Mouse (Mus musculus) left cerebral cortex, adult 2 months (tissue): ENCODE results near the gene Tlk1. TPM values are rescaled to one million over a fixed set of nuclear protein-coding genes. Genes with fewer than 3 reads are reported as not detected.
A peak's percentile ranks its signal among the peaks of the same experiment; 100 is the strongest.

ENCODE experiments used
- DNase-seq, 2 experiments: peaks; one replicate each; pipeline ENCODE4 v3.0.0; 2021 to 2022; ENCODE audit warnings: low spot score in 2 of 2, mixed read lengths in 1 of 2; ENCODE audit errors: extremely low spot score in 1 of 2
- H3K27ac ChIP-seq: fragments of 200-600 bp; 2 replicates; pipeline ENCODE4 v1.8.1; 2022
- H3K4me3 ChIP-seq: fragments of 200-600 bp; 2 replicates; pipeline ENCODE4 v1.8.1; 2022
- CTCF ChIP-seq: fragments of 200-600 bp; IDR thresholded peaks from 2 replicates; pipeline ENCODE4 v1.8.1; 2022; ENCODE audit warnings: antibody characterized with exemption, mild to moderate bottlenecking, moderate library complexity
- intact Hi-C: fragments of 180-260 bp; cut with DNase I; formaldehyde crosslinking; loops from one replicate; pipeline ENCODE4 v1.15.1; 2025
- total RNA-seq, 2 experiments: library from RNA; stranded (reverse); gene quantifications; 2 replicates each; pipeline ENCODE4 v1.2.3; 2021

The Tlk1 gene
- total RNA-seq, 2 experiments from 2014 or later, result 81.1 to 83.4 TPM

GRCm38 (mm10) chr2:70708986-70709730 is 116.4 kb downstream of the Tlk1 start:
- H3K4me3 ChIP-seq, result no peak overlapping the region
- no peak overlapping the region for H3K27ac ChIP-seq
- TF ChIP-seq CTCF, result no peak
- no peak for DNase-seq
- intact Hi-C loops, result loop anchor here (10.0 kb wide), 1 partner anchor 536 kb away; no protein-coding TSS in a partner anchor

GRCm38 (mm10) chr2:70702403-70702802 is 123.1 kb downstream of the Tlk1 start:
- intact Hi-C loops, result loop anchor here (10.0 kb wide), 1 partner anchor 542 kb away; no protein-coding TSS in a partner anchor
- Histone ChIP-seq H3K27ac (no peak overlapping the region), H3K4me3 (no peak overlapping the region)
- no peak for DNase-seq
- no peak for TF ChIP-seq CTCF

- intact Hi-C loops, result loop anchor here (10.0 kb wide), 1 partner anchor 543 kb away; no protein-coding TSS in a partner anchor
- DNase-seq, result no peak
- H3K27ac ChIP-seq, result no peak overlapping the region
- no peak overlapping the region for H3K4me3 ChIP-seq
- no peak for TF ChIP-seq CTCF
Observed at GRCm38 (mm10) chr2:70701571-70701970, 124.0 kb downstream of the Tlk1 start.

GRCm38 (mm10) chr2:70700851-70701250 is 124.7 kb downstream of the Tlk1 start:
- intact Hi-C loops, result loop anchor here (10.0 kb wide), 1 partner anchor 544 kb away; no protein-coding TSS in a partner anchor
- TF ChIP-seq CTCF, result no peak

GRCm38 (mm10) chr2:70695712-70696111 is 129.8 kb downstream of the Tlk1 start:
- Histone ChIP-seq H3K4me3 (no peak overlapping the region), H3K27ac (no peak overlapping the region)
- no peak for DNase-seq
- intact Hi-C loops, result no loop called here
- TF ChIP-seq CTCF, result no peak

More at GRCm38 (mm10) chr2:70700851-70701250, 124.7 kb downstream of the Tlk1 start:
- H3K4me3 ChIP-seq, result no peak overlapping the region
- DNase-seq, result no peak
- no peak overlapping the region for H3K27ac ChIP-seq

- Histone ChIP-seq H3K4me3 (no peak overlapping the region), H3K27ac (no peak overlapping the region)
- DNase-seq, result no peak
- intact Hi-C loops, result no loop called here
- TF ChIP-seq CTCF, result no peak
Observed at GRCm38 (mm10) chr2:70690195-70690594, 135.3 kb downstream of the Tlk1 start.

GRCm38 (mm10) chr2:70688454-70689078 is 137.0 kb downstream of the Tlk1 start:
- Histone ChIP-seq H3K4me3 (no peak overlapping the region), H3K27ac (no peak overlapping the region; the same call in 1 of the 2 replicates)
- intact Hi-C loops, result no loop called here
- peak; percentile 24 to 50 for DNase-seq
- TF ChIP-seq CTCF, result no peak

- no peak for DNase-seq
- Histone ChIP-seq H3K27ac (no peak overlapping the region), H3K4me3 (no peak overlapping the region)
- no peak for TF ChIP-seq CTCF
- intact Hi-C loops, result no loop called here
Observed at GRCm38 (mm10) chr2:70682324-70682723, 143.2 kb downstream of the Tlk1 start.

- peak; percentile 58 for TF ChIP-seq CTCF
- no peak overlapping the region for H3K27ac ChIP-seq
- intact Hi-C loops, result no loop called here
- no peak overlapping the region for H3K4me3 ChIP-seq
- DNase-seq, result no peak
Observed at GRCm38 (mm10) chr2:70673445-70674126, 151.9 kb downstream of the Tlk1 start.

GRCm38 (mm10) chr2:70672476-70672875 is 153.1 kb downstream of the Tlk1 start:
- H3K4me3 ChIP-seq, result no peak overlapping the region
- no peak overlapping the region for H3K27ac ChIP-seq
- TF ChIP-seq CTCF, result no peak
- intact Hi-C loops, result no loop called here
- no peak for DNase-seq

- Histone ChIP-seq H3K4me3 (no peak overlapping the region), H3K27ac (no peak overlapping the region)
- intact Hi-C loops, result no loop called here
- no peak for DNase-seq
- TF ChIP-seq CTCF, result no peak
Observed at GRCm38 (mm10) chr2:70669896-70670295, 155.6 kb downstream of the Tlk1 start.

GRCm38 (mm10) chr2:70669241-70669640 is 156.3 kb downstream of the Tlk1 start:
- H3K27ac ChIP-seq, result no peak overlapping the region
- H3K4me3 ChIP-seq, result no peak overlapping the region
- intact Hi-C loops, result no loop called here
- TF ChIP-seq CTCF, result no peak
- DNase-seq, result no peak
